Mouse (Mus musculus): ENCODE measurements at regions not wholly inside any gene's neighbourhood (a gene's known extent, or its start where the extent isn't known, plus 50 kb on each side); places are given as distances from the start of the nearest gene placed in this dataset.

DNA sequence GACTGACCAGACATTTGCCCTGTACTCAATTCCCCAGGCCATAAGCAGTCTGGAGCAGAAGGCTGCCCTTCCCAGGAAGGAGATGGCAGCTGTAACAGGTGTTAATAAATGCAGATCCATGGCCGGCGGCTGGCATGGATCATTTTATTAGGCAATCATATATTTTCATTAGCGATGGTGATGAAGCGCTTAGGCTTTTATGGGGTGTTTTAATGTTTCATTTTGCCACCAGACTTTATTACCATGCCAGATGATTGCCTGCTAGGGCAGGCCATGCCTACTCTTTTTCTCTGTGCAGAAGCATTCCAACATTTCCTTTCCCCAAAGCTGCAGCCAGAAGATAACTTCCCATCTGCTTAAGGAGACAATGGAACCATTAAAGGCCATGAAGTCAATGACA lies 596.2 kb downstream of the Gm9195 start:
- no peaks in the 10 kb centered on the region for H3K27me3 ChIP-seq (ENCODE audit: control insufficient read depth, insufficient read depth, low read length)
- H3K4me1 ChIP-seq (ENCODE audit: control insufficient read depth, insufficient read depth, low read length), result no peaks in the 10 kb centered on the region
- DNase-seq (ENCODE audit: low spot score) (no peak), ATAC-seq (ENCODE audit: low FRiP score, low read depth) (no peak)
- H3K4me3 ChIP-seq (replicated peaks; ENCODE audit: low read length), result no peak overlapping the region
- no peak overlapping the region for H3K27ac ChIP-seq (replicated peaks; ENCODE audit: low read depth, low read length)
- WGBS, result 35% methylated on average over 4 of the region's 4 CpGs
- no peak overlapping the region for H3K4me2 ChIP-seq (replicated peaks; ENCODE audit: low read depth, low read length, severe bottlenecking)
- H3K9ac ChIP-seq (ENCODE audit: low read depth, low read length, severe bottlenecking), result no peak overlapping the region
- H3K36me3 ChIP-seq (ENCODE audit: control insufficient read depth, insufficient read depth, low read length), result no peaks in the 10 kb centered on the region
- no peaks in the 10 kb centered on the region for H3K9me3 ChIP-seq (ENCODE audit: control insufficient read depth, low read length)
- no peak for TF ChIP-seq POLR2A (IDR thresholded peaks at IDR 0.05; ENCODE audit: borderline replicate concordance, extremely low read depth, insufficient read depth, insufficient read length)

DNA sequence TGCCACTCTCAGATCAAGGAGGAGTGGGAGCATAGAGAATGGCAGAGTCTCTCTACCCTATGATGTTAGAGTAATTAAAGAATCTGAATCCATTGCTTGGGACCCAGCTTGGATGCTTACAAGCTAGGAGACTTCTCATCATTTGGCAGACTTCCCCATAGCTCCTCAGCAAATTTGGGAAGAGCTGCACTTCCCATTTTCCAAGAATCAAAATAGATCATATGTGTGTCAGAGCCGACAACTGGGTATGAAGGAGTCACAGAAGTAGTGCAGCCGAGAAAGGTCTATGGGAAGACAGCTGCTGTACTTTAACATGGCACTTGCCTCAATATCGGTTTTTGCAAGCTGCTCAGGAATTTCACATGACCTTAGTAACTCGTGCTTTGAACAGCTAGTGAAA lies 596.8 kb downstream of the Gm9195 start:
- Histone ChIP-seq H3K4me1 (ENCODE audit: control insufficient read depth, insufficient read depth, low read length) (no peaks in the 10 kb centered on the region), H3K4me2 (replicated peaks; ENCODE audit: low read depth, low read length, severe bottlenecking) (no peak overlapping the region), H3K27ac (replicated peaks; ENCODE audit: low read depth, low read length) (no peak overlapping the region), H3K9ac (ENCODE audit: low read depth, low read length, severe bottlenecking) (no peak overlapping the region), H3K36me3 (ENCODE audit: control insufficient read depth, insufficient read depth, low read length) (no peaks in the 10 kb centered on the region), H3K27me3 (ENCODE audit: control insufficient read depth, insufficient read depth, low read length) (no peaks in the 10 kb centered on the region), H3K9me3 (ENCODE audit: control insufficient read depth, low read length) (no peaks in the 10 kb centered on the region), H3K4me3 (replicated peaks; ENCODE audit: low read length) (no peak overlapping the region)
- TF ChIP-seq POLR2A (IDR thresholded peaks at IDR 0.05; ENCODE audit: borderline replicate concordance, extremely low read depth, insufficient read depth, insufficient read length), result no peak
- ATAC-seq (ENCODE audit: low FRiP score, low read depth), result no peak
- WGBS, result 62% methylated on average over 4 of the region's 4 CpGs
- DNase-seq (ENCODE audit: low spot score), result no peak

DNA sequence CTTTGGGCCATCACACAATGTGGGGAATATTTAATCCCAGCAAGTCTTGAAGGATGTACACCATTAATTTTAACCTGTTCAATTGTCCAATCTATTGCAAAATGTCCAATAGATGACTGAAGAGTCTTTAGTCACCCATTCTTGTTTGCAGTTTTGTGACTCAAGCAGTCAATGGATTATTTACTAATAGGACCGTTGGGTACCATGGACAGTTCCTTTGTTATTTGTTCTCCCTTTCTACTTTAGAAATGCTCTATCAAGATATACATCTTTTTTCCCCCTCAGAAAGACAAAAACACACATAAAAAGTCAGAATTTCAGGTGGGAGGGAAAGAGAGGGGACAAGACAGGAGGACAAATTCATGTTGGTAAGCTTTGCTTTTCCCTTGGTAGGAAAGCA lies 598.3 kb downstream of the Gm9195 start:
- Histone ChIP-seq H3K4me3 (replicated peaks; ENCODE audit: low read length) (no peak overlapping the region), H3K9ac (ENCODE audit: low read depth, low read length, severe bottlenecking) (no peak overlapping the region), H3K27ac (replicated peaks; ENCODE audit: low read depth, low read length) (no peak overlapping the region), H3K4me1 (ENCODE audit: control insufficient read depth, insufficient read depth, low read length) (no peaks in the 10 kb centered on the region), H3K4me2 (replicated peaks; ENCODE audit: low read depth, low read length, severe bottlenecking) (no peak overlapping the region), H3K36me3 (ENCODE audit: control insufficient read depth, insufficient read depth, low read length) (no peaks in the 10 kb centered on the region), H3K27me3 (ENCODE audit: control insufficient read depth, insufficient read depth, low read length) (no peaks in the 10 kb centered on the region), H3K9me3 (ENCODE audit: control insufficient read depth, low read length) (no peaks in the 10 kb centered on the region)
- 67% methylated on average over 1 of the region's 1 CpGs for WGBS
- no peak for TF ChIP-seq POLR2A (IDR thresholded peaks at IDR 0.05; ENCODE audit: borderline replicate concordance, extremely low read depth, insufficient read depth, insufficient read length)
- DNase-seq (ENCODE audit: low spot score) (peak; percentile 87), ATAC-seq (ENCODE audit: low FRiP score, low read depth) (no peak)

DNA sequence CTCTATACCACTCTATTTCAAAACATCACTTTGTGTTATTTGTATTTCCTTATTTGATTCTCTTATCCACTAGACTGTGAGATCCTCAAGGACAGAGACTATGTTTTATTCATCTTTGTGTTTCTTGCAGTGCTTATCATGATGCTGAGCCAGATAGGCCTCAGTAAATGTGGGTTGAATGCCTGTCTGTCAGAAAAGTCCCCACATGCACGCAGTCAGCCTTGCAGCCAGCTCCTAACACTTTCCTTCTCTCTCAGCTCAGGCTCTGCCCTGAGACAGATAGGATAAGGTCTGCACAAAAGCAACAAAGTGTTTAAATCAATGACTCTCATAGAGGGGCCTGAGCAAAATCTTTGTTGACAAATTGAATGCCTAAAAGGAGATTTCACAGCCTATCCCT lies 600.0 kb downstream of the Gm9195 start:
- H3K4me3 ChIP-seq (replicated peaks; ENCODE audit: low read length), result no peak overlapping the region
- 76% methylated on average over 1 of the region's 1 CpGs for WGBS
- H3K9me3 ChIP-seq (ENCODE audit: control insufficient read depth, low read length), result no peaks in the 10 kb centered on the region
- ATAC-seq (ENCODE audit: low FRiP score, low read depth), result no peak
- no peak overlapping the region for H3K9ac ChIP-seq (ENCODE audit: low read depth, low read length, severe bottlenecking)
- no peaks in the 10 kb centered on the region for H3K4me1 ChIP-seq (ENCODE audit: control insufficient read depth, insufficient read depth, low read length)
- H3K27me3 ChIP-seq (ENCODE audit: control insufficient read depth, insufficient read depth, low read length), result no peaks in the 10 kb centered on the region
- no peak for DNase-seq (ENCODE audit: low spot score)
- H3K36me3 ChIP-seq (ENCODE audit: control insufficient read depth, insufficient read depth, low read length), result no peaks in the 10 kb centered on the region
- no peak for TF ChIP-seq POLR2A (IDR thresholded peaks at IDR 0.05; ENCODE audit: borderline replicate concordance, extremely low read depth, insufficient read depth, insufficient read length)
- H3K4me2 ChIP-seq (replicated peaks; ENCODE audit: low read depth, low read length, severe bottlenecking), result no peak overlapping the region
- no peak overlapping the region for H3K27ac ChIP-seq (replicated peaks; ENCODE audit: low read depth, low read length)

DNA sequence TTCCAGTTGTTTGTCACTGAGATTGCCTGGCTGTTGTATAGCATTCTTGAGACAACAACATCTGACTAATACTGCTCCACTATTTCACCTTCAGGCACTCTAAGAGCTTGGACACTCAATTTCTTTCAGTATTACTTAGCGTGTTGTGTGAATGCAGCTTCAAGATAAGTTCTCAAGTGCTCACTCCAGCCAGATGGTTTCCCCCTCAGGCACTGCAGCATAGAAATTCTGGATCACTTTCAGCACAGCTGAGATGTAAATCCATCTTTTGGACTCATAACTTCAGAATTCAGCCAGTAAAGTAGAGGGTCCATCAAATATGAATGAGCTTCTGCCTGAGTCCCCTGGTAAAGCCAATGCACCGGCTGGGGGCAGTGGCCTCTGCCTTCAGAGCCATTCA lies 608.8 kb downstream of the Gm9195 start:
- TF ChIP-seq POLR2A (IDR thresholded peaks at IDR 0.05; ENCODE audit: borderline replicate concordance, extremely low read depth, insufficient read depth, insufficient read length), result no peak
- Histone ChIP-seq H3K4me3 (replicated peaks; ENCODE audit: low read length) (no peak overlapping the region), H3K36me3 (ENCODE audit: control insufficient read depth, insufficient read depth, low read length) (no peaks in the 10 kb centered on the region), H3K27me3 (ENCODE audit: control insufficient read depth, insufficient read depth, low read length) (no peaks in the 10 kb centered on the region), H3K27ac (replicated peaks; ENCODE audit: low read depth, low read length) (no peak overlapping the region), H3K9ac (ENCODE audit: low read depth, low read length, severe bottlenecking) (no peak overlapping the region), H3K4me2 (replicated peaks; ENCODE audit: low read depth, low read length, severe bottlenecking) (no peak overlapping the region), H3K9me3 (ENCODE audit: control insufficient read depth, low read length) (no peaks in the 10 kb centered on the region), H3K4me1 (ENCODE audit: control insufficient read depth, insufficient read depth, low read length) (no peaks in the 10 kb centered on the region)
- ATAC-seq (ENCODE audit: low FRiP score, low read depth) (no peak), DNase-seq (ENCODE audit: low spot score) (no peak)
- 82% methylated on average over 2 of the region's 2 CpGs for whole genome bisulfite sequencing

DNA sequence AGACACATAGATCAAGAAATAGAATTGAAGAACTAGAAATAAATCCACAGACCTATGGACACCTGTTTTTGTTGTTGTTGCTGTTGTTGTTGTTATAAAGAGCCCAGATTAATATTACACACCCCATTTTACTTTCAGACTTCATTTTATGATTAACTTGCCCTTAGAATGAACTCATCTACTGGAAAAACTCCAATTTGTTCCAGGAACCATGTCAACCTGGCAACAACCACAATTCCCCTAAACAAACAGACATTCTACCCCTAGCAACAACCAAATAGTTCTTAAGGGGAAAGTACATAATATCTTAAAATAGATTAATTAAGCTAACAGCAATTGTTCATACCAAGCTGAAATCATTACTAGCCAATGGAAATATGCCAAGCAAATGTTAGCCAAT lies 646.1 kb downstream of the Gm9195 start:
- no peaks in the 10 kb centered on the region for H3K27me3 ChIP-seq (ENCODE audit: control insufficient read depth, insufficient read depth, low read length)
- H3K27ac ChIP-seq (replicated peaks; ENCODE audit: low read depth, low read length), result no peak overlapping the region
- H3K9ac ChIP-seq (ENCODE audit: low read depth, low read length, severe bottlenecking), result no peak overlapping the region
- no peaks in the 10 kb centered on the region for H3K36me3 ChIP-seq (ENCODE audit: control insufficient read depth, insufficient read depth, low read length)
- ATAC-seq (ENCODE audit: low FRiP score, low read depth), result no peak
- H3K4me2 ChIP-seq (replicated peaks; ENCODE audit: low read depth, low read length, severe bottlenecking), result no peak overlapping the region
- no peak overlapping the region for H3K4me3 ChIP-seq (replicated peaks; ENCODE audit: low read length)
- H3K4me1 ChIP-seq (ENCODE audit: control insufficient read depth, insufficient read depth, low read length), result no peaks in the 10 kb centered on the region
- no peaks in the 10 kb centered on the region for H3K9me3 ChIP-seq (ENCODE audit: control insufficient read depth, low read length)
- no peak for TF ChIP-seq POLR2A (IDR thresholded peaks at IDR 0.05; ENCODE audit: borderline replicate concordance, extremely low read depth, insufficient read depth, insufficient read length)
- no peak for DNase-seq (ENCODE audit: low spot score)
